Mouse (Mus musculus) left cerebral cortex, adult 18-20 months (tissue): ENCODE results near the gene Traf2. TPM values are rescaled to one million over a fixed set of nuclear protein-coding genes. Genes with fewer than 3 reads are reported as not detected.

Experiments used
- DNase-seq, 2 experiments: peaks; one replicate each; pipeline ENCODE4 v3.0.0; 2021 to 2022; ENCODE audit warnings: low spot score in 2 of 2, mixed read lengths in 1 of 2
- total RNA-seq, 2 experiments: library from RNA; stranded (reverse); gene quantifications; 2 replicates each; pipeline ENCODE4 v1.2.3; 2021

The Traf2 gene
- total RNA-seq, 2 experiments from 2014 or later: 11.6 to 11.9 TPM

DNA sequence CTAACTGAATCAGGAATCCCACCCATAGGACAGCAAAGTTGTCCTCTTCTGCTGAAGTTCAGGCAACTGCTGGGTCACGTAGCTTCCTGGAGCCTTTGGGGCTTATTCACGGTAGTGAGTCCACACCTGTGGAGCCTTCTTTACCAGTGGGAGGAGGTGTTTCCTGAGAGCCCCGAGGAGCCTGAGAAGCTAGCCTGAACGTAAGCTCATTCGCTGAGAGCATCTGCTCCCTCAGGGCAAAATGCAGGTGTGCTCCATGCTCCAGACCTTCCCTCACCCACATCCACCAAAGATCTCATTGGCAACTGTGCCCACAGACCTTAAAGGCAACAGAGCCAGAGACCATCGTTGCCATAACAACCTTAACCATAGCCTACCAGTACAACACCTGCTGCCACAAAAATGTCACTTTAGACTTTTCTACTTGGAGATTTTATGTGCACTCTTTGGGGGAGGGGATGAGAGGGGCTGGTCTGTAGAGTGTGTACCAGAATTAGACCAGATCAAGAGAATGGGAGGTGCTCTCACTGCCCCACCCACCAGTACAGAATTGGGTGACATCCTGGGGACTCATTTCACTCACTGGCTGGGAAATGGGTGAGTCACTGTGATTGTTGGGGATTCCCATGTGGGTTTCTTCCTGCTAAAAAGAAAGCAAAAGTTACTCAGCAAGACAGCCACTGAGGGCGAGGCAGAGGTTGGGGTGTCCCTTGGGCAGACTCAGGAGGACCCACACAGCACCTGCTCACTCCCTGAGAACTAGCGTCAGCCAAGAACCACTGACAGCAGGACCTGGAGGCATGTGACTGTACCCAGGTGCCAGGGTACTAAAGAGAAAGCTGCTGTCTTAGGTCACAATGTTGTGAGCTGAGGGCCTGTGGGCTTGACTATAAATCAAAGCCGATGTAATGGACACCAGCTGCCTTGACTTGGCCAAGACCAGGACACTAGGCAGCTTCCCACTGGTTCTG is 2.6 kb upstream of the Traf2 start:
- no peak for DNase-seq

GRCm38 (mm10) chr2:25545996-25546810 is 537 bp downstream of the Traf2 start:
- DNase-seq: no peak

DNA sequence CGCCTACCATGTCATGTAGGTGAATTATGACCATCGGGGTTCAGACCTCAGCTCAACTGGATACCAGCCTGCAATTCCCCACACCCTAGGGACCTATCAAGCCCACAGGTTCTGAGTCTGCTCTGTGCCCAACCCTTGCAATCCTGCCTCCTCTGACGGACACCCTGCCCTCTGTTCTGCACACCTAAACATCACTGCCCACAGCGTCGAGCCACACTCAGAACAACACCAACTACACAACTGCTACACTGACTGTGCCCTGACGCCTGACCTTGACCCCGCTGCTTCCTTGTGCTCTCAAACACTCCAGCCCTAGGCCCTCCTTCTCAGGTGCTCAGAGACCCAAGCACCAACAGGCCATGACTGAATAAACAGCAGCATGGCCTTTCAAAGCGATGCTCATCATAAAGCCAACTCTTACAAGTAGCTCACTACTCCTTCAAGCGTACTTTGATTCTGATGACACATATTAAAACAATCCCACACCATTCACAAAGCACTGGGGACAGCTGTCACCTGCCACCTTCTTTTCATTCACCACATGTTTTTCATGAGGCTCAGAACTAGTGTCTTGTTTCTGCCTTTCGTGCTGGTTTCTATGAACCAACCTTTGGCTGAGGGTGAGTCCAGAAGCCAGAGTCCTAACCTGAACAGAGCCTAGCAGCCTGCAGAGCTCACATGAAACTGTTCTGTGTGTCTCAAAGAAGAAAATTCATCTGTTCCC is 4.9 kb downstream of the Traf2 start:
- DNase-seq: no peak

DNA sequence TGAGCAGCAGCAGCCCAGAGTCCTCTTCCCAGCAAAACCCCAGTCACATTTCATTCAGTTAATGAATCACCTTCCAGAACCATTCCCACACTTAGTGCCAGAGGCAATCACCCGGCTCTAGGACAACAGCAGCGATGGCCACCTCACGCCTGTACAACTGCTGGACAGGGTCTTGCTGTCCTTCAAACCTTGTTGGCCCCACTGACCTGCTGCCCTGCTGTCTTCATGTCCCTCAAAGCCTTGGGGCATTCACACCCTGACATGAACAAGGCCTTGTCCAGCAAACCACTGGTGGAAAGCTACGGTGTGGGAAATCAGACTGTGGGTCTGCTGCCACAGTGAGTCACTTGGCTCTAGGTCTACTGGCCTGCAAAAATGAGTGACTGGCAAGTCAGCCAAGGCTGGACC is 6.2 kb downstream of the Traf2 start:
- DNase-seq: no peak

DNA sequence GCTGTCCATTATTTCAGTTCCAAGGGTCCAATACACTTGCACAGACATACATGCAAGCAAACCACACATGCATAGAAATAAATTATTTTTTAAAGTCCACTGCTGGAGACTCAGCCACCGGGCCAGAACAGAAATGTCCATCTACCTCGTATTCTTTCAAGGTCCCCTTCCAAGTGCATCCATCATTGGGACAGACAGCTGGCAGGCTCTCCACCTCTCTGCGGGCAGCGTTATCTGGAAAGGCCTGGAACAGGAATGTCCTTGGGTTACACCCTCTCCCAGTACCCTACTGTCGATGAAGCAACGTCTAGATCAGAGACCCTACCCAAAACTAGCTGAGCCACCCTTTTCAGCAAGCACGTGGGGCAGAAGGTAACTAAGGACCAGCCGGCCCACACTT is 10.2 kb downstream of the Traf2 start:
- DNase-seq: no peak

DNA sequence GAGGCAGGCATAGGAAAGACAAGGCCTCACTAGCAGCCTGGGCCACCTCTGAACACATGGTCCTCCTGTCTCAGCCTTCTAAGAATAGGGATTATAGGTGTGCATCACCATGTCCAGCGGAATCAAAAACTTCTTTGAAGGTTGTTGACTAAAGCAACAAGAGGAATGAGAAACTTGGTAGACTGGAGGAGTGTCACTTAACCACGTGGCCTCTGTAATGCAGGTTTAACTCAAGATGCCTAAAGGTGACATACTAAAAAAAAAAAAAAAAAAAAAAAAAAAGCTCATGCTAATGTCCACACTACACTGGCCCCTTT is 11.9 kb downstream of the Traf2 start:
- DNase-seq: no peak

- peak; percentile 5 to 11 for DNase-seq
These were observed 12.4 kb downstream of the Traf2 start for GRCm38 (mm10) chr2:25534178-25534865.

- no peak for DNase-seq
These were observed 13.0 kb downstream of the Traf2 start for GRCm38 (mm10) chr2:25533707-25534106.

GRCm38 (mm10) chr2:25526510-25527302 is 20.0 kb downstream of the Traf2 start:
- DNase-seq: no peak

- no peak for DNase-seq
These were observed 36.8 kb downstream of the Traf2 start for GRCm38 (mm10) chr2:25509912-25510311.

GRCm38 (mm10) chr2:25506964-25507363 is 39.8 kb downstream of the Traf2 start:
- no peak for DNase-seq

DNA sequence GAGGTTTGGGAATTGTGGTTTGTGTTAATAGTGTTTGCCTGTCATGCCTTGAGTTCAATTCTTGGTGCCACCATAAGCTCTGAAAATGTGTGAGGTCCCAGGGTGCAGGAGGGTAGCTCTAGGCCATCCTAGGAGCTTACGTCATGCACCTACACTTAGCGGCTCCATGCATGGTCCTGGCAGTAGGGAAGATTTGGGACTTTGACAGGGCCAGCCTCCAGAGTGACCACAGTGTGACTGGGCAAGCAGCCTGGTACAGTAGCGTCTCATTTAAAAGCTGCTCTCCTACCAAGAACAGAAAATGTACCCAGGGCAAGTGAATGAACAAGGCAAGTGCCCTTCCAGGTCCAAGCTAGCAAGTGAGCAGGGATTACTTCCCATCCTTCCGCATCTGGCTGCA is 40.9 kb downstream of the Traf2 start:
- no peak for DNase-seq

- no peak for DNase-seq
These were observed 41.7 kb downstream of the Traf2 start for GRCm38 (mm10) chr2:25505000-25505399.

DNA sequence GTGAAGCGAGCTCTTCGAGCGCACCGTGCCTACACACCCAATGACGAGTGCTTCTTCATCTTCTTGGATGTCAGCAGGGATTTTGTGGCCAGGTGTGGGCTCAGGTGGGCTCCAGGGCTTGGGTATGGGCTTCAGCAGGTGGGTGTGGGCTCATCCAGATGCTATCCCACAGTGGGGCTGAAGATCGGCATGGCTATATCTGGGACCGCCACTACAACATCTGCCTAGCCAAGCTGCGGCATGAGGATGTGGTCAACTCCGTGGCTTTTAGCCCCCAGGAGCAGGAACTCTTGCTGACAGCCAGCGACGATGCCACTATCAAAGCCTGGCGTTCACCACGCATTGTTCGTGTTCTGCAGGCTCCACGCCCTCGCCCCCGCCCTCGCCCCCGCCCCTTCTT is 42.2 kb downstream of the Traf2 start:
- DNase-seq: no peak

- no peak for DNase-seq
These were observed 44.0 kb downstream of the Traf2 start for GRCm38 (mm10) chr2:25502726-25503125.

GRCm38 (mm10) chr2:25501593-25502486 is 44.9 kb downstream of the Traf2 start, which contains the start of gene C8g:
TSS of gene C8g (minus strand) at chr2:25501719.
- DNase-seq: peak in 1 of 2 experiments; percentile 18

GRCm38 (mm10) chr2:25500576-25501405 is 45.9 kb downstream of the Traf2 start, which contains the start of gene Fbxw5:
TSS of gene Fbxw5 (plus strand) at chr2:25500750.
- DNase-seq: peak; percentile 78 to 83

- no peak for DNase-seq
These were observed 46.6 kb downstream of the Traf2 start for GRCm38 (mm10) chr2:25500071-25500575.
